Mouse (Mus musculus): ENCODE data around the gene Adam26a. TPM values are rescaled to one million over a fixed set of nuclear protein-coding genes. Genes with fewer than 3 reads are reported as not detected.
"Not testable (repeated sequence)": the region's sequence is repeated elsewhere in the genome, so short reads cannot be mapped to it uniquely, and the experiment has no call there.

The Adam26a gene
- polyA plus RNA-seq (2012; rRNA removed), result 0.04 TPM in 1 of 2 replicates, not detected in the other

- not testable (repeated sequence) for DNase-seq (ENCODE audit: extremely low spot score in 1 of 2, low spot score in 1 of 2)
Measured at GRCm38 (mm10) chr8:43576607-43577006, at the start of gene Adam26a. TSS of gene Adam26a (minus strand) at chr8:43576707.

GRCm38 (mm10) chr8:43616046-43616445 is 39.5 kb upstream of the Adam26a start:
- no peak for DNase-seq (ENCODE audit: extremely low spot score in 1 of 2, low spot score in 1 of 2)

- not testable (repeated sequence) for DNase-seq (ENCODE audit: extremely low spot score in 1 of 2, low spot score in 1 of 2)
Measured at GRCm38 (mm10) chr8:43603657-43604056, 27.1 kb upstream of the Adam26a start.

GRCm38 (mm10) chr8:43603166-43603565 is 26.7 kb upstream of the Adam26a start:
- not testable (repeated sequence) for DNase-seq (ENCODE audit: extremely low spot score in 1 of 2, low spot score in 1 of 2)

- DNase-seq (ENCODE audit: extremely low spot score in 1 of 2, low spot score in 1 of 2), result not testable (repeated sequence)
Measured at GRCm38 (mm10) chr8:43528006-43528405, 48.5 kb downstream of the Adam26a start, which contains the start of gene Adam26b. TSS of gene Adam26b (minus strand) at chr8:43528106.

Other genes starting within 250 kb of the Adam26a start
- not detected in 2 replicates for gene Adam26b, start 48.6 kb downstream of the Adam26a start, polyA plus RNA-seq (2012; rRNA removed)
- not detected in 2 replicates for gene Gm5346, start 50.6 kb upstream of the Adam26a start, polyA plus RNA-seq (2012; rRNA removed)
- not detected in 2 replicates for gene Adam34, start 133.3 kb upstream of the Adam26a start, polyA plus RNA-seq (2012; rRNA removed)

All from frontal cortex, adult 2 months (tissue).